Mouse (Mus musculus): ENCODE measurements around the gene Acot8. TPM values are rescaled to one million over a fixed set of nuclear protein-coding genes. Genes with fewer than 3 reads are reported as not detected.

The Acot8 gene
- polyA plus RNA-seq, 1 experiment from 2014 or later = 17.8 TPM

DNA sequence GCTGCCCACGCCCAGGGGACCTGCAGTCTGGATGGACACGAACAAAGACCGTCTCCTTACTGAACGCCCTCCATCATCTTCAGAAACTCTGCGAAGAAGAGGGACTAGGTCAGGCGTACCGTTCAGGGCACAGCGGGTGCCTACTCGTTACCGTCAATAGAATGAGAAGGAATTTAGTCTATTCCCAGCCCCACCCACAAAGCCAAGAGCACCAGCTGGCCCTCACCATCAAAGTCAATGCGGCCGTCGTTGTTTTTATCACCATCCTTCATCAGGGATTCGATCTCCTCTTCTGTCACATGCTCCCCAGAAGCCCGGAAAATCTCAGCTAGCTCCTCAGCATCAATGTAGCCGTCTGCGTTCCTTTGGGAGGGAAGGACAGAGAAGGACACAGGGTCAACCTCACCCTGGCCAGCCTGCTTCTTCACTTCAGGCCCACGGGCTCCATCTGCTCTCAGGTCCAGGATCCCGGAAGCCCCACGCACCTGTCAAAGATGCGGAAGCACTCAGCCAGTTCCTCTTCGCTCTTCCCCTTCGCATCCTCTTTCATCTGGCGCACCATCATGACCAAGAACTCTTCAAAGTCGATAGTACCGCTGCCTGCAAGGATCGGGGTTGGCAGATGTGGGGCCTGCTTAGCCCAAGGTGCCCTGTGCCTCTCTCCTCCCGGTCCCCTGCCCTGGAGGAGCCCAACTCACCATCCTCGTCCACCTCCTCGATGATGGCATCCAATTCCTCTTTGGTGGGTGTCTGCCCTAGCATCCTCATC lies 27.3 kb downstream of the Acot8 start:
- ATAC-seq (ENCODE audit: insufficient read depth) = no peak
- WGBS = 75% methylated on average over 30 of the region's 30 CpGs

GRCm38 (mm10) chr2:164776801-164777200 lies 27.9 kb downstream of the Acot8 start:
- 56% methylated on average over 17 of the region's 17 CpGs for WGBS
- Histone ChIP-seq H3K36me3 (ENCODE audit: insufficient read depth) (peaks cover 19% of the 10 kb centered on the region), H3K4me2 (no peak overlapping the region), H3K27ac (ENCODE audit: low read depth) (no peak overlapping the region), H3K4me3 (ENCODE audit: low read depth, low read length) (no peak overlapping the region), H3K4me1 (ENCODE audit: insufficient read depth) (no peaks in the 10 kb centered on the region), H3K9me3 (ENCODE audit: low read depth, low read length) (no peaks in the 10 kb centered on the region), H3K27me3 (ENCODE audit: insufficient read depth, low read length) (no peaks in the 10 kb centered on the region; the same call in 1 of the 2 replicates), H3K9ac (no peak overlapping the region)
- no peak for ATAC-seq (ENCODE audit: insufficient read depth)
- no peak for TF ChIP-seq CTCF (IDR thresholded peaks at IDR 0.05; ENCODE audit: low read depth)
- no peak for DNase-seq

More for the DNA sequence above, 27.3 kb downstream of the Acot8 start:
- no peak for TF ChIP-seq CTCF (IDR thresholded peaks at IDR 0.05; ENCODE audit: low read depth)
- Histone ChIP-seq H3K4me2 (no peak overlapping the region), H3K27ac (ENCODE audit: low read depth) (no peak overlapping the region), H3K36me3 (ENCODE audit: insufficient read depth) (peaks cover 13% of the 10 kb centered on the region), H3K9ac (no peak overlapping the region), H3K27me3 (ENCODE audit: insufficient read depth, low read length) (no peaks in the 10 kb centered on the region; the same call in 1 of the 2 replicates), H3K4me1 (ENCODE audit: insufficient read depth) (no peaks in the 10 kb centered on the region), H3K9me3 (ENCODE audit: low read depth, low read length) (no peaks in the 10 kb centered on the region), H3K4me3 (ENCODE audit: low read depth, low read length) (no peak overlapping the region)
- no peak for DNase-seq

DNA sequence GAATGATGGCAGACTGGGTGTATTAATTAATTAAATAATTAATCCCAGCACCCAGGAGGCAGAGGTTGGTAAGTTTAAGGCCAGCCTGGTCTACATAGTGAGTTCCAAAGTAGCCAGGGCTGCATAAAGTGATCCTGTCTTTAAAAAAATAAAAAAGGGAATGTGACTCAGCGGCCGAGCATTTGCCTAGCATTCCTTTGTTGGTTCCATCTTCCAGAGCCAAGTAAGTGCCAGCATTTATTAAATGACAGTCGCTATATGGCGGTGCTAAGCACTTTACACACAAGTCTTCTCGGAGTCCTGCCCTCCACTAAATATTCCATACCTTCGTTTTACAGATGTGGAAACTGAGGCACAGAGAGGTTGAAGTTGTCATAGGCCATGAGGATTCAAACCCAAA lies 28.6 kb downstream of the Acot8 start:
- Histone ChIP-seq H3K9ac (no peak overlapping the region), H3K4me3 (ENCODE audit: low read depth, low read length) (no peak overlapping the region), H3K27ac (ENCODE audit: low read depth) (no peak overlapping the region), H3K27me3 (ENCODE audit: insufficient read depth, low read length) (no peaks in the 10 kb centered on the region; the same call in 1 of the 2 replicates), H3K36me3 (ENCODE audit: insufficient read depth) (peaks cover 26% of the 10 kb centered on the region), H3K9me3 (ENCODE audit: low read depth, low read length) (no peaks in the 10 kb centered on the region), H3K4me2 (no peak overlapping the region), H3K4me1 (ENCODE audit: insufficient read depth) (peaks cover 5% of the 10 kb centered on the region; the same call in 1 of the 2 replicates)
- DNase-seq (no peak), ATAC-seq (ENCODE audit: insufficient read depth) (no peak)
- TF ChIP-seq CTCF (IDR thresholded peaks at IDR 0.05; ENCODE audit: low read depth) = no peak
- WGBS = 78% methylated on average over 6 of the region's 6 CpGs

DNA sequence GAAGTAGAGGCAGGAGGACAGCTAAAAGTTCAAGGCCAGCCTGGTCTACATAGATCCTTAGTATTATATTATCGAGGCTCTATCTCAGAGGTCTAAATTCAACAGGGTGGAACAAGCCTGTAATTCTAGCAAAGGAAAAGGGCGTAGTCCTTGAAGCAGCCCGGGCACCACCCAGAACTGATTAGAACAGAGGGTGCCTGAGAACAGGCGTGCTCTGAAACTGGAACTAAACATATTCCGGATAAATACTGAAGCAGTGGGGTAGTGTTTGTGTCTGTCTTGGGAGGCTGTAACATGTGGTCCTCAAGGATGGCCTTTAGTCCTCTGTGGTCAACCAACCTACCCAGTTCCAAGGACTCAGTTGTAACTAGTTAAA lies 30.7 kb downstream of the Acot8 start:
- DNase-seq (no peak), ATAC-seq (ENCODE audit: insufficient read depth) (no peak)
- no peaks in the 10 kb centered on the region for H3K9me3 ChIP-seq (ENCODE audit: low read depth, low read length)
- H3K36me3 ChIP-seq (ENCODE audit: insufficient read depth) = peaks cover 32% of the 10 kb centered on the region
- H3K4me2 ChIP-seq = no peak overlapping the region
- no peak overlapping the region for H3K9ac ChIP-seq
- H3K27ac ChIP-seq (ENCODE audit: low read depth) = no peak overlapping the region
- TF ChIP-seq CTCF (IDR thresholded peaks at IDR 0.05; ENCODE audit: low read depth) = no peak
- no peaks in the 10 kb centered on the region; the same call in 1 of the 2 replicates for H3K27me3 ChIP-seq (ENCODE audit: insufficient read depth, low read length)
- WGBS = 76% methylated on average over 5 of the region's 5 CpGs
- H3K4me1 ChIP-seq (ENCODE audit: insufficient read depth) = peaks cover 6% of the 10 kb centered on the region; the same call in 1 of the 2 replicates
- no peak overlapping the region for H3K4me3 ChIP-seq (ENCODE audit: low read depth, low read length)

GRCm38 (mm10) chr2:164773229-164773988 lies 31.3 kb downstream of the Acot8 start:
- Histone ChIP-seq H3K9me3 (ENCODE audit: low read depth, low read length) (no peaks in the 10 kb centered on the region), H3K36me3 (ENCODE audit: insufficient read depth) (peaks cover 32% of the 10 kb centered on the region), H3K27me3 (ENCODE audit: insufficient read depth, low read length) (no peaks in the 10 kb centered on the region), H3K4me3 (ENCODE audit: low read depth, low read length) (no peak overlapping the region), H3K27ac (ENCODE audit: low read depth) (no peak overlapping the region), H3K4me1 (ENCODE audit: insufficient read depth) (peaks cover 6% of the 10 kb centered on the region; the same call in 1 of the 2 replicates), H3K4me2 (no peak overlapping the region), H3K9ac (no peak overlapping the region)
- DNase-seq = no peak
- TF ChIP-seq CTCF (IDR thresholded peaks at IDR 0.05; ENCODE audit: low read depth) = no peak
- 75% methylated on average over 14 of the region's 14 CpGs for WGBS
- ATAC-seq (ENCODE audit: insufficient read depth) = no peak

DNA sequence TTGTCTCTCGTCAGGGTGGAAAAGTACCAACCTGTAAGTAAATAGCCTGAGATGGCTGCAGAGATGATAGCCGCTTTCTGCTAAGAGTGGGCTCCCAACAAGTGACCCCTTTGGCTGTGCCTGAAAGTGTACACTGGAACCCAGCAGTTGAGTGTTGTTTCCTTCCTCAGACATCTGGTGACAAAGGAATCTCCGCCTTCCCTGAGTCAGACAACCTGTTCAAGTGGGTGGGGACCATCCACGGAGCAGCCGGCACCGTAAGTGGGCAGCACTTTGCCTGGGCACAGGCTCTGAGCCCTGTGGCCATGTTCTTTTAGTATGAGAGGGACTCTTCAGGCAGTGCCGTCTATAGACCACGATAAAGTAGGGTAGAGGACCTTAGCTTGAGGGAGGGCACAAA lies 33.6 kb downstream of the Acot8 start:
- no peak overlapping the region for H3K27ac ChIP-seq (ENCODE audit: low read depth)
- H3K9me3 ChIP-seq (ENCODE audit: low read depth, low read length) = no peaks in the 10 kb centered on the region
- H3K4me3 ChIP-seq (ENCODE audit: low read depth, low read length) = peak overlapping the region; percentile 98
- peaks cover 53% of the 10 kb centered on the region for H3K36me3 ChIP-seq (ENCODE audit: insufficient read depth)
- H3K4me2 ChIP-seq = peak overlapping the region; percentile 64
- no peaks in the 10 kb centered on the region for H3K27me3 ChIP-seq (ENCODE audit: insufficient read depth, low read length)
- H3K9ac ChIP-seq = peak overlapping the region; percentile 87
- ATAC-seq (ENCODE audit: insufficient read depth) = no peak
- no peak for TF ChIP-seq CTCF (IDR thresholded peaks at IDR 0.05; ENCODE audit: low read depth)
- 51% methylated on average over 8 of the region's 8 CpGs for WGBS
- no peak for DNase-seq
- peaks cover 6% of the 10 kb centered on the region; the same call in 1 of the 2 replicates for H3K4me1 ChIP-seq (ENCODE audit: insufficient read depth)

- no peak for ATAC-seq (ENCODE audit: insufficient read depth)
- Histone ChIP-seq H3K36me3 (ENCODE audit: insufficient read depth) (peaks cover 61% of the 10 kb centered on the region), H3K9ac (peak overlapping the region; percentile 87), H3K4me1 (ENCODE audit: insufficient read depth) (peaks cover 6% of the 10 kb centered on the region; the same call in 1 of the 2 replicates), H3K4me3 (ENCODE audit: low read depth, low read length) (peak overlapping the region; percentile 98), H3K27me3 (ENCODE audit: insufficient read depth, low read length) (no peaks in the 10 kb centered on the region), H3K9me3 (ENCODE audit: low read depth, low read length) (no peaks in the 10 kb centered on the region), H3K27ac (ENCODE audit: low read depth) (peak overlapping the region; percentile 81), H3K4me2 (peak overlapping the region; percentile 64)
- TF ChIP-seq CTCF (IDR thresholded peaks at IDR 0.05; ENCODE audit: low read depth) = no peak
- DNase-seq = no peak
- WGBS = 1% methylated on average over 15 of the region's 15 CpGs
These were observed 34.4 kb downstream of the Acot8 start for GRCm38 (mm10) chr2:164770279-164770678.

Data from lung, embryonic 14.5 days (tissue).